Comparison of ENCODE assay signal across 23 mouse cellular contexts in genomic region chr11:117111967-117112648, GRCm38 (mm10). TPM values are rescaled to one million over a fixed set of nuclear protein-coding genes. Genes with fewer than 3 reads are reported as not detected.
DNase-seq lines count a peak whose midpoint lies in the region; ATAC-seq and TF ChIP-seq lines count a peak whose summit lies in the region.
"Had no signal": no experiment of that assay in that cellular context is flagged by ENCODE, and none has a peak within 500 bp of the region (broad histone marks: within the 10 kb centered on the region; RNA-seq: fewer than 3 reads in every experiment).

No protein-coding gene starts in this region.

- TF ChIP-seq POLR2A in ES-Bruce4 (IDR thresholded peaks at IDR 0.05; ENCODE audit: insufficient read depth, low read length): no peak

- peak overlapping the region; percentile 58 for H3K27ac ChIP-seq in ES-Bruce4 (ENCODE audit: insufficient read depth, low read length)
- H3K27ac ChIP-seq in liver, embryonic 15.5 days (replicated peaks): peak overlapping the region; percentile 100; the same call in 1 of the 2 replicates
- H3K27ac ChIP-seq: forebrain, embryonic 13.5 days; hindbrain, postnatal 0 days had no signal

- TF ChIP-seq CTCF in ES-Bruce4 (IDR thresholded peaks at IDR 0.05; ENCODE audit: low read depth, low read length) (no peak), G1E (IDR thresholded peaks at IDR 0.05; ENCODE audit: low read depth, low read length) (no peak)

- H3K4me3 ChIP-seq in ES-Bruce4 (ENCODE audit: low read depth, low read length): no peak overlapping the region
- H3K4me3 ChIP-seq in G1E (ENCODE audit: low read depth, low read length): peak overlapping the region; percentile 37; the same call in 1 of the 2 replicates
- no peak overlapping the region for H3K4me3 ChIP-seq in liver, embryonic 15.5 days (replicated peaks)
- H3K4me3 ChIP-seq: forebrain, embryonic 13.5 days; heart, embryonic 12.5 days had no signal

- 0 out of 2 replicates have a peak, but pooled peaks have one; percentile 25 for TF ChIP-seq EP300 in ES-Bruce4 (IDR thresholded peaks at IDR 0.05; ENCODE audit: insufficient read depth, low read depth, low read length)

- H3K4me2 ChIP-seq in liver, embryonic 15.5 days: no peak overlapping the region
- H3K4me2 ChIP-seq: forebrain, embryonic 13.5 days; heart, embryonic 12.5 days; midbrain, embryonic 11.5 days had no signal

- DNase-seq in heart, adult 11 months: peak; percentile 89
- no peak for DNase-seq in heart, postnatal 10 days
- DNase-seq in G1E (ENCODE audit: low spot score): no peak
- no peak for DNase-seq in embryo, embryonic 10 days (ENCODE audit: low spot score)
- DNase-seq in frontal cortex, postnatal 36 days (ENCODE audit: low spot score in 2 of 2): no peak
- DNase-seq: adrenal gland, postnatal 25 days; B cell, adult 2 months; gastrocnemius, postnatal 10 days; heart, adult 18-20 months; heart, postnatal 14 days; kidney, adult 9 months; kidney, postnatal 25 days; lung, adult 2 months; lung, postnatal 14 days; right cerebral cortex, postnatal 4 days; thymus, postnatal 14 days had no signal

- no peak overlapping the region for H3K9ac ChIP-seq in ES-Bruce4 (ENCODE audit: low read depth, poor library complexity, severe bottlenecking)
- no peak overlapping the region for H3K9ac ChIP-seq in liver, embryonic 15.5 days
- H3K9ac ChIP-seq: forebrain, embryonic 13.5 days; heart, embryonic 12.5 days had no signal

- no peaks in the 10 kb centered on the region for H3K36me3 ChIP-seq in ES-Bruce4 (ENCODE audit: control insufficient read depth, insufficient read depth, low read length, poor library complexity, severe bottlenecking)
- H3K36me3 ChIP-seq in G1E (replicated peaks): peaks cover 7% of the 10 kb centered on the region
- H3K36me3 ChIP-seq in liver, embryonic 15.5 days (replicated peaks): peaks cover 4% of the 10 kb centered on the region

- no peak for ATAC-seq in G1E (ENCODE audit: extremely low read depth, insufficient number of reproducible peaks, low FRiP score, poor library complexity, severe bottlenecking)
- ATAC-seq in liver, embryonic 15.5 days (ENCODE audit: insufficient read depth): no peak
- ATAC-seq: forebrain, embryonic 13.5 days; hindbrain, postnatal 0 days; intestine, embryonic 16.5 days had no signal

- intact Hi-C loops in heart, postnatal 10 days (cut with DNase I): no loop called here

- WGBS in liver, embryonic 15.5 days (ENCODE audit: insufficient replicate concordance): 69% methylated on average over 11 of the region's 11 CpGs

- H3K9me3 ChIP-seq in ES-Bruce4 (replicated peaks; ENCODE audit: control insufficient read depth, insufficient read depth, low read length, poor library complexity, severe bottlenecking): no peaks in the 10 kb centered on the region
- H3K9me3 ChIP-seq in G1E (replicated peaks): peaks cover 4% of the 10 kb centered on the region; the same call in 1 of the 2 replicates
- H3K9me3 ChIP-seq in liver, embryonic 15.5 days (replicated peaks): no peaks in the 10 kb centered on the region; the same call in 1 of the 2 replicates
- H3K9me3 ChIP-seq: forebrain, embryonic 13.5 days had no signal

- peaks cover 5% of the 10 kb centered on the region for H3K4me1 ChIP-seq in ES-Bruce4 (ENCODE audit: control insufficient read depth, insufficient read depth, low read length)
- H3K4me1 ChIP-seq in G1E (ENCODE audit: insufficient read depth, low read depth, low read length): peaks cover 80% of the 10 kb centered on the region
- peaks cover 68% of the 10 kb centered on the region for H3K4me1 ChIP-seq in liver, embryonic 15.5 days (replicated peaks)

- H3K27me3 ChIP-seq in ES-Bruce4 (ENCODE audit: control insufficient read depth, insufficient read depth, low read length, poor library complexity, severe bottlenecking) (no peaks in the 10 kb centered on the region), G1E (ENCODE audit: insufficient read depth, low read length) (no peaks in the 10 kb centered on the region)
- H3K27me3 ChIP-seq in liver, embryonic 15.5 days: no peaks in the 10 kb centered on the region
- H3K27me3 ChIP-seq: forebrain, embryonic 13.5 days; heart, embryonic 12.5 days had no signal

RNA-seq across cellular contexts. Expression of gene Sec14l1, which starts 2.9 kb away (rescaled TPM):
- total RNA-seq in heart, postnatal 10 days (2021): 10 to 100 TPM; 79.2 to 91.1 TPM
- 77.5 and 77.7 TPM in 2 replicates for polyA plus RNA-seq in ES-Bruce4 (2011; ENCODE audit: insufficient read depth, insufficient read length, low read depth, missing spikeins)
- total RNA-seq in G1E (2014; fragmentation: Nextera tagmentation): 72.9 and 82.8 TPM in 2 replicates
- 76.1 and 77.8 TPM in 2 replicates for total RNA-seq in G1E (2017)
- polyA plus RNA-seq in G1E (2012): 88.9 and 95.5 TPM in 2 replicates
- 18.0 and 20.4 TPM in 2 replicates for polyA plus RNA-seq in liver, embryonic 15.5 days (2015; fragmentation: Nextera tagmentation; extraction: Ambion mirVana)
